Mouse (Mus musculus): ENCODE data around the gene Artn.

Artn gene

DNA sequence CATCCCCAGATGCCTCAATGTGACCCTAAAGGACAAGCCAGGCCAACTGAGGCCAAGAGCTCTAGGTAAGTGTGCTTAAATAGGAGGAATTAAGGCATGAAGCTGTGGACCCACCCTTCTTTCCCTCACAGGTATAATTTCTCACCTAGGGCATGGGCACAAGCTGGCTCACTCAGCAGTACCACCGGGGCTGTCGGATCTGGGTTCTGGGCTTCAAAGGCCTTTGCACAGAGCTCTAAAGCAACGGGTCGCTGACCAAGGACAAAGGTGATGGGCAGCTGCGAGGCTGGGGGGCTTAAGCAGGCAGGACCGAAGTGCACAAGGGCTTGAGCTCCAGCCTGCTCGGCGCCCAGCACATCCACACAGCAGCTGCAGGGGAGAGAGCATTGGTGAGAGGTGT is 38.8 kb downstream of the Artn start:
- in situ Hi-C loops (cut with MboI, MseI) = loop anchor here (25.0 kb wide), 1 partner anchor 1222 kb away; the partner anchor contains the start of gene Slc2a1

DNA sequence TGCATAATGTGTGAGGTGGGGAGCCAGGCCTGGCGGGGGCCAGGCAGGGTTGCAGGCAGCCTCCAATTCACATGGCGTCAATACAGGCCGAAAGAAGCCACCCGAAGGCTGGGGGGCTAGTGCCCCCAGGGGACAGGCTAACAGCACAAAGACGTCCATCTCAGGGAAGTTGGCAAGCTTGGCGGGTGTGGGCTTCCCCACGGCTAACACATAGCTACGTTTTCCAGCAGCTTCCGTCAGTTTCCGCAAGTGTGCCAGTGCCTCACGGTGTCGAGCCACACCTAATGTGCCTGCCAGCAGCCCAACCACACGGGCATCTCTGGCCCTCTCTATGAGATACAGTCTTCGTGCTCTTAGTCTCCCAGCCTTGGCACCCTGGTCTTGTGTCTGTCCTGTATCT is 39.5 kb downstream of the Artn start:
- in situ Hi-C loops (cut with MboI, MseI) = loop anchor here (25.0 kb wide), 1 partner anchor 1222 kb away; the partner anchor contains the start of gene Slc2a1

DNA sequence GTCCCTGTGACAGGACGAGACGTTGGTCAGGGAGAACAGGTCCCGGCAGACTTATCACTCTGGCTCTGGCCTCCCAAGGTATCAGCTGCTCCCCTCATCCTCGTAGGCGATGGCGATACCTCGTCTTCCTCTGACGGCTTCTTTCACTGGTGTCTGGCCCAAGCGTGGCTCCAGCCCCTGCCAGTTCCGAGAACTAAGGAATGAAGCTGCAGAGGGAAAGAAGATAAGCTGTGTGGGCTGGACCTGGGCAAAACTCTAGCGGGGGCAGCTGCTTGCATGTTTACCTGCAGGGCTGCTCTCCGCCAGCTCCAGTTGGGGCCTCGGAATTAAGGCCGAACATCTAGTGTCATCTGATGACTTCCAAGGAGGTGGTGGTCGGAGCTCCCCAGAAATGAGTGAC is 40.1 kb downstream of the Artn start:
- in situ Hi-C loops (cut with MboI, MseI) = loop anchor here (25.0 kb wide), 1 partner anchor 1223 kb away; the partner anchor contains the start of gene Slc2a1

DNA sequence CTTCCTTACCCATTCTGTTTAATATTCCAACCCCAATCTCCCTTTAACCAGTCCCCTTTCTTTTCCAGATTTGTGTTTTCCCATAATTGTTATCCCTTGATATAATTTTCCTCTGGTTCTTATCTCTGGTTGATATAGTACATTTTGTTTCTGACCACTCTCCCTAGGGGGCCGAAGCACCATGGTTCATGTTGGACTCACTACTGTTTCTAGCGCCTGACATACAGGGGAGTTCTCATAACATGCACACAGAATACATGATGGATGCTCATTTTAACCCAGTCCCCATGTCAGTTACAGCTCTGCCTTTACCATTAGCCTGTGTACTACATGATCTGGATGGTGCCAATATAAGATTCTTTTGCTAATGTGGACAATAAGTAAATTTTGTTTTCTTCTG is 41.6 kb downstream of the Artn start:
- in situ Hi-C loops (cut with MboI, MseI) = loop anchor here (25.0 kb wide), 1 partner anchor 1224 kb away; the partner anchor contains the start of gene Slc2a1

DNA sequence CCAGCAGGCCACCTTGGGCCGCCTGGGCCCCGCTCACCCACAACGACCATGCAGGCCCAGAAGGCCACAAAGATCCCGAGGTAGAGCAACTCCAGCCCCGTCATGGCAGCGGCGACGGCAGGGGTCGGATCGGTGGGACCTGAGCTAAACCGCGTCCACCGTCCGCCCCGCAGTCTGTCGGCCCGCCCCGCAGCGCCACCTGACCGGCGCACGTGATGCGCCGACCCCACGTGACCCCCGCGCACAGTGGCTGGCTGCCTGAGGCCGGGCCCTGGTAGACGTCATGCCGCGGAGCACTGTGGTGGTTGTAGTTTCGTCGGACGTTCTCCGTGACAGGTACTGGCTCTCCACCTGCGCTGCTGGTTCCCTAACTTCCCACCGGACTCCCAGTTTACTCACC is 42.4 kb downstream of the Artn start, which contains the start of gene Atp6v0b:
TSS of gene Atp6v0b (minus strand) at position 201 of the 400 bp plus-strand sequence.
- in situ Hi-C loops (cut with MboI, MseI) = loop anchor here (25.0 kb wide), 1 partner anchor 1225 kb away; the partner anchor contains the start of gene Slc2a1

DNA sequence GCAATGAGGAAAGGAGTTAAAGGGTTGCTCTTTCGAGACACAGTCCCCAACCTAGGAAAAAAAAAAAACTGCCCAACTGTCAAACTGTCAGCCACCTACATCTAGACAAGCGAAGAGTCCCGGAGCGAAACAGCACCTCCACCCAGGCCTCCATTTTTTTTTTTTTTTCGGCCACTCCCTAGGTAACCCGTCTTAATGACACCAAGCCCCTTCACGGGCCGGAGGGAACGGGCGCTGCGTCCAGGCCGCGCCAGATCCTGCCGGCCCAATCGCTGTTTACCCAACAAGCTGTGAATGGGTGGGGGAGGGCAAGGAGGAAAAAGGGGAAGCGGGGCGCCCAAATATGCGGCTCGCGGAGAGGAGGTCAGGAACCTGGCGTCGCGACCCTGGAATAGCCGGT is 42.9 kb downstream of the Artn start:
- in situ Hi-C loops (cut with MboI, MseI) = loop anchor here (25.0 kb wide), 1 partner anchor 1226 kb away; the partner anchor contains the start of gene Slc2a1

DNA sequence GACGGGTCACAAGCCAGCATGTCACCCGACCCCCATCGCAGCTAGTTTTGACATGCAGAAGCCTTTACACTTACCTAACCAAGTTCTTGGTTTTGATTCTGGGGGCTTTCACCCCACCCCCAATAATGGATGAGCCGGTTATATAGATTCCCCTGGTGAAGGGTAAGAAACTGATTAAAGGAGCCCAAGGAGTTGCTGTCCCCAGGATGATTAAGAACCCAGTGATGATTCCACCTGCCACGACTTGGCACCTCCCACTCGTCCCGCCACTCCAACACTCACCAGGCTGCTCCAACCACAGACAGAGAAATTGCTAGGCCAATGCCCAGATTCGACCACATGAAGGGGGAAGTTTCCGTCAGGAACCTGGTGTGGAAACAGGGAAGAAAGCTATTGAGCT is 43.6 kb downstream of the Artn start:
- in situ Hi-C loops (cut with MboI, MseI) = loop anchor here (25.0 kb wide), 1 partner anchor 1226 kb away; the partner anchor contains the start of gene Slc2a1

DNA sequence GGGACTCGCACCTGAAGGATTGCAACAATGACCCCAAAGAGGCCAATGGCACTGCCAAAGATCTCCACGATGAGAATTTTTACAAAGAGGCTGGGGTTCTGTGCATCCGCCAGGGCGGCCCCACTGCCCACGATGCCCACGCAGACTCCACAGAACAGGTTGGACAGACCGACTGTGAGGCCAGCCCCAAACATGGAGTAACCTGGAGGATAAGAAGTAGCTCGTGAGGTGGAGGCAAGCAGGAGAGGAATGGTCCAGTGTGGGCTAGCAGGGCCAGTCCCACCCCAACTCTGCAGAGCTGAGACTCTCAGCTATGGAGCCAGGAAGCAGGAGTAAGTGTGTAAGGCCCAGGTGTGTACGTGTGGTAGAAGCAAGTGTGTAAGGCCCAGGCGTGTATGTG is 44.5 kb downstream of the Artn start:
- in situ Hi-C loops (cut with MboI, MseI) = loop anchor here (25.0 kb wide), 1 partner anchor 1227 kb away; the partner anchor contains the start of gene Slc2a1

DNA sequence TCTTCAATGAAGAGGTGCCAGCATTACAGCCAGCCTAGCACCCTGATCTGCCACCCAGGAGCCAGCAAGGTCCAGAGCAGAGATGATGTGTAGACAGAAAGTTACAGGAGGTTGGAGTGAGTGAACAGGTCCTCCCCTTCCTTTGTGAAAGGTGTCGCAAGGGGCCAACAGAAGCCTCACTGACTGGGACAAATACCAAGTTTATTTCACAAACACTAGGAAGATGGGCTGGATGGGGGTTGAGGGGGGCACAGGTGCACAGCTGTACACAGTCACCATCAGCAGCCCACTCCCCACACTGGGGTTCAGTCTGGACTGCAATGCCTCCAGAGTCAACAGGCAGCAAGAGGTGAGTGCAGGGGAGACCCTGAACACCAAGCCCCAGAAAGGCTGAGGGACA is 45.4 kb downstream of the Artn start:
- in situ Hi-C loops (cut with MboI, MseI) = loop anchor here (5.0 to 25.0 kb wide), 2 partner anchors 52 to 1228 kb away; partner anchors contain the start of genes Slc2a1 and Slc6a9

DNA sequence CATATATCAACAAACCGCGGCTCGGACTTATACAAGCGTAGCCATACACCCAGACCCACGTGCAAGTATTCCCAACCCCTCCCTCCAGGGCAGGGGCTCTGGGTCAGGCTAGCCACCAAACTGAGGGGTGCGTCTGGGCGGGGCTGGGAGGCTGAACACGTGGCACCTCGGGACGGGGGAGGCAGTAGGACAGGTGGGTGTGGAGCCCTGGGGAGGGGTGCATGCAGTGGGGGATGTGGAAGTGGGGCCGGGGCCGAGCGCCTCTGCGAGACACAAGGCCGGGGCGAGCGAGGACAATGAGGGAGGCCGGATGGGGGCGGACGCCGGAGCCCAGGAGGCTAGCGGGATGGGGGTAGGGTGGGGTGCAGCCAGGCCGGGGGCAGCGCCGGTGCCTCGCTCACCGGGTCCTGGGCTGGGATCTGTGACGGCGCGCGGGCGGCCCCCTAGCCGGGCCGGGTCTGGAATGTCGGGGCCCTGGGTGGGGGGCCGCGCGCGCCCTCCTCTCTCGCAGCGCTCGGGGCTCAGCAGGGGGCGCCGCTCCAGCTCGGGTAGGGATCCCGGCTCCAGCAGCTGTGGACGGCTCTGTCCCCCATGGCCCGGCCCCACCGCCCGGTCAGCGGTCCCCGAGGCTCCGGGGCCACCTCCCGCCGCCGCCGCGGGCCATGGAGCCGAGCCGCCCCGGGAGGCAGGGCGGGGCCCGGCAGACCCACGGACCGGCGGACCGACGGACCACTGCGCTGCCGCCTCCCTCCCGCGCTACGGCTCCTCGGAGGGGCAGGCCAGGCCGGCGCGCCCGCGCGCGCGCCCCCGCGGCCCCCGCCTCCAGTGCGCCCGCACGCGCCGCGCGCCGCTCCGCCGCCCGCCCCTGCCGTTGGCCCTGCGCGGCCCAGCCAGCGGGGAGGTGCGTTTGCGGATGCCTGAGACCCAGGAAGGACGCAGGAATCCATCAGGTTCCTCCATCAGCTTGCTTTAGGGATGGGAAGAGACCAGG is 46.6 kb downstream of the Artn start, which contains the start of gene B4galt2:
TSS of gene B4galt2 (minus strand) at position 787 of the 991 bp plus-strand sequence.
- in situ Hi-C loops (cut with MboI, MseI) = loop anchor here (5.0 to 25.0 kb wide), 2 partner anchors 51 to 1229 kb away; partner anchors contain the start of genes Slc2a1 and Slc6a9

DNA sequence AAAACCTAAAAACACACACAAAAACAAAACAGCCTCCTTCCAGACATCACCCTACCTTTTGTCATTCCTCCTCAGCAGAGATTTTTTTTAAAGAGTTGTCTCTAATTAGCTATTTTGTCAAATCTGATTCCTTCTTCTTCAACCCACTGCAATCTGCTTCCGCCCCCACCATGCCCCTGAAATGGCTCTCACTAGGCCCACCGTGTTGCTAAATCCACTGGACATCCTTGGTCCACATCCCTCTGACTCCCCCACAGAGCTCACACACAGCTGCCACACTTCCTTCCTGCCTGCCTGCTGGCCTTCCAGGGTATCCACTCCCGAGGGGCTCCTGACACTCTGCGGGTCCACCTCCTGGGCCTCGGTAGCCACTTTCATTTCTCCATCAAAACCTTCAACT is 50.9 kb downstream of the Artn start:
- in situ Hi-C loops (cut with MboI, MseI) = loop anchor here (25.0 kb wide), 1 partner anchor 1234 kb away; the partner anchor contains the start of gene Slc2a1

DNA sequence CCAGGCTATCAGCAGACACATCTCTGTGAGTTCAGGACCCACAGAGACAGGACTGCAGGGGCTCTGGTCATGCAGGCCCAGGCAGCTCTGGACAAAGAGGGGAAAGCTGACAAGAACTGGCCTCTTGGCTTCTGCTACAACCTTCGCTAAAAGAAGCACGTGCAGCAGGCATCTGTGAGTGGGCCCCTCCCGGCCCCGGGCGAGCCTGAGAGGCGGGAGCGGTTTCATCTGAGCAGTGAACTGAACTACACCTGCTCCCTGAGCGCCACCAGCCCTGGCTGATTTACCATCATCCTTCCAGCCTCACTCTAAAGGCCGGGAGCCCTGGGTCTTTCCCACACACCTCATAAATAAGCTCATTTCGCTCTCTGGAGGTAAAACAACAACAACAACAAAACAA is 51.3 kb downstream of the Artn start:
- in situ Hi-C loops (cut with MboI, MseI) = loop anchor here (25.0 kb wide), 1 partner anchor 1234 kb away; the partner anchor contains the start of gene Slc2a1

All from T-helper 2 cell (primary cell).